Mouse (Mus musculus): ENCODE data around the gene Ermp1.
"Not testable (repeated sequence)": the region's sequence is repeated elsewhere in the genome, so short reads cannot be mapped to it uniquely, and the experiment has no call there.

Gene Ermp1

DNA sequence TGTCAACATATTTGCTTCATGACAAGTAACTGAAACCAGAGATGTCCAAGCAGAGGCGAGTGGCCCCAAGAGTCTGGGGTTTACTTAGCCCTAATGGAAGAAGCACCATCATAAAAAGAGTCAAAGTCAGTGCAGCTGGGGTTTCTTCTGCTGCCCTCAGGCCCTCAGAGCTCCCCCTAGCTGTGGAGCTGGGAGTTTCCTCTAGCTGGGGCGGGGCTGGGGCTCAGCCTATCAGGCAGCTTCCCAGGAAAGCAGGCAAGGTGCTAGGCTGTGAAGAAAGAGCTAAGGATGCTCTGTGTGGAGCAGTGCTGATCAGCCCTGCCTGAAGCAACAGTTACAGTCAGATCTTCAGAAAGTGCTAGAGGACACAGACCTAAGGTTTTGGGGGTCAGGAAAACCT is 51.2 kb downstream of the Ermp1 start:
- DNase-seq: no peak

GRCm38 (mm10) chr19:29596276-29596675 is 51.9 kb downstream of the Ermp1 start:
- no peak for DNase-seq

- not testable (repeated sequence) for DNase-seq
Observed at GRCm38 (mm10) chr19:29593783-29594182, 54.4 kb downstream of the Ermp1 start.

DNA sequence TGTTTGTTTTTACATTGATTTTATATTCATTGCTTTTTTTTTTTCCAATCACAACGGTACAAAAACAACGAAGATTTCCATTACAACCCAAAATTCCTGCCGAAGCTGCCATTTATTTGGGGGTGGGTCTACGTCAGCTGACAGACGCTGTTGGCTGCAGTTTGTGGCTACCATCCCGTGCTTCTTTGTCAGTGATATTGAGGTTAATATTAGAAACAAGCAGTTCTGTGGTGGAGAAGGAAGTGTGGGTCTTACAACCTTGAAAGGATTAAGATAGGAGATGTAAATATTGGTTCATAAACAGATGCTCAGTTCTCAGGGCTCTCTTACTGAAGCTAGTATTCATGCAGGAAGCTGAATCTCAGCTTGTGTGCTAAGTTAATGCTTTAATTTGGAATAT is 64.5 kb downstream of the Ermp1 start:
- no peak for DNase-seq

- DNase-seq: no peak
Observed at GRCm38 (mm10) chr19:29582439-29582838, 65.8 kb downstream of the Ermp1 start.

DNA sequence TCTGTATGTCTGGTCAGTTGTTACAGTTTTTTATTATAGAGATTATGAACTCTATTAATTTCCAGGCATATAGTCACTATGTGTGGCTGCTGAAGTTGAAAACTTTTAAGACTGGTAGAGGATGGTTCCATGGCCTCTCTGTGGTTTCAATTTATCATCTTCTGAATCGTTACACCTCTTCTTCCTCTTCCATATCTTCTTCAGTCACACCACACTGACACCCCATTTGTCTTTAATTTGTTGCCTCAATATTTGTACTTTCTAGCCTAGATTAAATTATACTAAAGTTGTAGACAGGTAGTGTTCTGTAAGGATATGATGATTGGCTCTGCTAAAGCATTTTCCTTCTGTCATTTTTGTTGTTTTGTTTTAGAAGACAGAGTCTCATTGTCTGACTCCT is 81.7 kb downstream of the Ermp1 start:
- no peak for DNase-seq

DNA sequence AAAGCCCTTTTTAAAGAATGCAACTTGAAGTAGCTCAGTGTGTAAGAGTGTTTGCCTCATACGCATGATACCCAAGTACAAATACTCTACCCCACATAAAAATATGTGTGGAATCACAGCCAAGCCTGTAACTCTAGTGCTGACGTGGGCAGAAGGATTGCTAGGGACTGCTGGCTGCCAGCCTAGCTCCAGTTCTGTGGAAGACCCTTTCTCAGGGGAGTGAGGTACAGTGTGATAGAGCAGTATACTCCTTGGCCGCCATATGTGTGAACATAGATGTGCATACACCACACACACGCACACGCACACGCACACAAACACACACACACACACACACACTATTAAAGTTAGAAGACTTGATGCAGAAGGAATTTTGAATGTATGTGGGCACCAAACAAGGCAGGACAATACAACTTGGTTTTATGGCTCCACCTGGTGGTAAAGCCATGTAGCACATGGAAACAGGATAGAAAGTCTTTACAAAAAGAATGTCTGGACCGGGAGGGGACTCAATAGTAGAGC is 84.9 kb downstream of the Ermp1 start:
- peak; percentile 69 to 75 for DNase-seq

- DNase-seq: no peak
Observed at GRCm38 (mm10) chr19:29562603-29563002, 85.6 kb downstream of the Ermp1 start.

DNA sequence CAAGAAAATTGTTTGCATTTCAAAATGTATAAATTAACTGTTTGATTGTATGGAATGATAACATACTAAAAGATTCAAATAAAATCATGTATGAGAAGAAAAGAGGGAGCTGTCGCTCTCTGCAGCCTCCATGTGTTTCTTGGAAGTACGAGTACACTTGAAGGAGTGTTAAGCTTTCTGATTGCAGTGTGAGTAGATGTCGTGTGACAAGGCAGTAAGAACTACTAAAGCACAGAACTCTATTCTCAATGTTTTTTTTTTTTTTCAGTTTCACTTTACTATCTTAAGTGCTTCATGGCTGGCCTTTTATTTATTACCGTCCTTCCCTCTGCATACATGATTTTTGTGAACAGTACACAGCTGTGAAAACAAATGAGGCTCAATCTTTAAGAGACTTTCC is 86.0 kb downstream of the Ermp1 start:
- no peak for DNase-seq
